Mouse (Mus musculus) midbrain, embryonic 13.5 days (tissue): ENCODE results near the gene Kcmf1. TPM values are rescaled to one million over a fixed set of nuclear protein-coding genes. Genes with fewer than 3 reads are reported as not detected.

Experiments used
- ATAC-seq: fragments of 200-750 bp; cut with Nextera tagmentation; 2 replicates; pipeline ENCODE4 v1.8.0; 2017; ENCODE audit warnings: mild to moderate bottlenecking, moderate TSS enrichment, moderate library complexity
- H3K27ac ChIP-seq: fragments of 300-500 bp; sonication (generic); 2 replicates; pipeline ENCODE4 v1.5.1; 2015; ENCODE audit warnings: inconsistent platforms, mild to moderate bottlenecking, moderate library complexity
- H3K27me3 ChIP-seq: fragments of 300-500 bp; sonication (generic); 2 replicates; pipeline ENCODE4 v1.6.1; 2015; ENCODE audit warnings: mild to moderate bottlenecking, inconsistent platforms
- H3K36me3 ChIP-seq: fragments of 300-500 bp; sonication (generic); 2 replicates; pipeline ENCODE4 v1.6.1; 2015; ENCODE audit warnings: mild to moderate bottlenecking, inconsistent platforms
- H3K4me1 ChIP-seq: fragments of 300-500 bp; sonication (generic); replicated peaks from 2 replicates; pipeline ENCODE4 v1.6.1; 2015; ENCODE audit warnings: inconsistent platforms
- H3K4me2 ChIP-seq: fragments of 300-500 bp; sonication (generic); replicated peaks from 2 replicates; pipeline ENCODE4 v1.6.1; 2015; ENCODE audit warnings: moderate library complexity, mild to moderate bottlenecking, inconsistent platforms
- H3K4me3 ChIP-seq: fragments of 300-500 bp; sonication (generic); replicated peaks from 2 replicates; pipeline ENCODE4 v1.5.1; 2015; ENCODE audit warnings: mild to moderate bottlenecking, inconsistent platforms
- H3K9ac ChIP-seq: fragments of 300-500 bp; sonication (generic); replicated peaks from 2 replicates; pipeline ENCODE4 v1.6.1; 2015; ENCODE audit warnings: mild to moderate bottlenecking, inconsistent platforms
- H3K9me3 ChIP-seq: fragments of 300-500 bp; sonication (generic); 2 replicates; pipeline ENCODE4 v1.6.1; 2016; ENCODE audit warnings: mild to moderate bottlenecking, inconsistent platforms
- WGBS: fragments of 180-500 bp; shearing (Covaris S2); methylation state at CpG from one replicate; pipeline ENCODE4 v1.1.7; 2015; 5-methylcytosine and 5-hydroxymethylcytosine counted together
- polyA plus RNA-seq: library from polyadenylated mRNA; unstranded; fragments of >200 nt; fragmentation: Nextera tagmentation; extraction: Ambion mirVana; gene quantifications from 2 replicates; pipeline ENCODE4 v1.2.1, GENCODE M21; 2015

Gene Kcmf1
- polyA plus RNA-seq, 1 experiment from 2014 or later: 26.1 TPM

DNA sequence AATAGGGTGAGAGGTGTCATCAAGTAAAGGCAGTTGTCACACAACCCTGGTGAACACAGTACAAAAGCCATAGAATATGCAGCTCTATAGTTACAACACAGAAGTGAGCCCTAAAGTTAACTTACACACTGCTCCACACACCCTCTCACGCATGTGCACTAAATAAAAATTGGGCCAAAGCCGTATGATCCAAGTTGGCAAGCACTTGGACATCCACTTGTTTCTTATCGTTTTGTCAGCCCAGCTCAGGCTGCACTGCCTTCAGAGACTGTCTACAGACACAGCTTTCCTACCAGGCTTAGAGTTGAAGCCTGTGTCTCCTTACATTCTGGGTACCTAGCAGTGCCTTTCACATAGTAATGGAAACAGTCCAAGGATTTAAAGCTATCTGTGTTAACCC, 4.8 kb downstream of the Kcmf1 start:
- WGBS: 89% methylated on average over 3 of the region's 3 CpGs
- Histone ChIP-seq H3K4me2 (no peak overlapping the region), H3K4me1 (peaks cover 18% of the 10 kb centered on the region), H3K27ac (no peak overlapping the region), H3K27me3 (no peaks in the 10 kb centered on the region), H3K9ac (no peak overlapping the region), H3K4me3 (no peak overlapping the region), H3K9me3 (no peaks in the 10 kb centered on the region), H3K36me3 (no peaks in the 10 kb centered on the region)
- no peak for ATAC-seq

DNA sequence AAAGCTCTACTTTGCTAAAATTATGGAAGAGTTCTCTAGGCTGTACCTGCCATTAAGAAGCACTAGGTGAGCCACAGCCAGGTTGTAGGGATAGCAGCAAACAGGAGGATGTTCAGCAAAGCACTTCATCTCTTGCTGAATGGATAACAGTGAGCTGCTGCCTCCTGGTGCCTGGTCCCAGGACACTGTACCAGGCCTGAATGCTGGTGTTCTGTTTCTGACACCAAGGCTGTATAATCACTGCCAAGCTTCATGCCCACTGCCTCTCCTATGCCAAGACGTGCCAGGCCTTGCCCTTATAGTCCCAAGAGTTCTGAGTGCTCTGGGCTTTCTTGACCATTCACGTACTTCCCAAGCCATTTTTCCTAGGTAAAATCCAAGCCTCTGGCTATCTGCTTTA, 8.5 kb downstream of the Kcmf1 start:
- Histone ChIP-seq H3K36me3 (0 out of 2 replicates have a peak, but pooled peaks cover 7% of the 10 kb centered on the region), H3K4me1 (no peaks in the 10 kb centered on the region), H3K9ac (no peak overlapping the region), H3K27ac (no peak overlapping the region), H3K9me3 (no peaks in the 10 kb centered on the region), H3K4me2 (no peak overlapping the region), H3K27me3 (no peaks in the 10 kb centered on the region), H3K4me3 (no peak overlapping the region)
- ATAC-seq: no peak
- 95% methylated on average over 2 of the region's 2 CpGs for WGBS

DNA sequence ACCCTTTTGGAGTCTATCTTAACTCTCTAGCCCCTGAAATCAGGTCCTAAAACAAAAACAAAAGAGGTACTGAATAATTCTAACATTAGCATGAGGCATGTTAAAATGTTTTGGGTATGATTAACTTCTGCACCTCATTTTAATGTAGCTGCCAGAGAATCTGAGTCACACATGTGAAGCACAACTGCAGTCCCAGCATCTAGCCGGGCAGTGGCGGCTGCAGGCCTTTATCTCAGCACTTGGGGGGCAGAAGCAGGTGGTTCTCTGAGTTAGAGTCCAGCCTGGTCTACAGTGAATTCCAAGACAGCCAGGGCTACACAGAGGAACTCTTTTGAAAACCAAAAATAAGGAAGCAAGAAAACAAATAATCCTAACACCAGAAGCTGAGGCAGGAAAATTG, 11.1 kb downstream of the Kcmf1 start:
- Histone ChIP-seq H3K4me1 (no peaks in the 10 kb centered on the region), H3K36me3 (0 out of 2 replicates have a peak, but pooled peaks cover 7% of the 10 kb centered on the region), H3K9ac (no peak overlapping the region), H3K27me3 (no peaks in the 10 kb centered on the region), H3K9me3 (no peaks in the 10 kb centered on the region), H3K4me2 (no peak overlapping the region), H3K27ac (no peak overlapping the region), H3K4me3 (no peak overlapping the region)
- 90% methylated on average over 2 of the region's 2 CpGs for WGBS
- ATAC-seq: no peak

DNA sequence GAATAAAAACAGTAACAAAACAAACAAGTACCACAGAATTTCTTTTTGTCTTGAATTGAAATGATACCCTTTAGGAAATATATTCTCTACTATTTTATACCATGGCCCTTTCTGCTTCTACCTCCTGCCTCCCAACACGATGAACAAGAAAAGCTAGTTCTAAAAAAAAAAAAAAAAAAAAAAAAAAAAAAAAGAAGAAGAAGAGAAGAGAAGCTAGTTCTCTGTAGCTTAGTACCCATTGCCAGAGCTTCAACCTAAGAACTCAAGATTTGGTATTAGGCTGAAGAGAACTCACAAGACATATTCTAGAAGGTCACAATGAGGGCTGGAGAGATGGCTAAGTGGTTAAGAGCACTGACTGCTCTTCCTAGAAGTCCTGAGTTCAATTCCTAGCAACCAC, 14.5 kb downstream of the Kcmf1 start:
- Histone ChIP-seq H3K36me3 (0 out of 2 replicates have a peak, but pooled peaks cover 7% of the 10 kb centered on the region), H3K9me3 (no peaks in the 10 kb centered on the region), H3K9ac (no peak overlapping the region), H3K27ac (no peak overlapping the region), H3K27me3 (no peaks in the 10 kb centered on the region), H3K4me2 (no peak overlapping the region), H3K4me1 (no peaks in the 10 kb centered on the region), H3K4me3 (no peak overlapping the region)
- WGBS: 92% methylated on average over 1 of the region's 1 CpGs
- no peak for ATAC-seq

DNA sequence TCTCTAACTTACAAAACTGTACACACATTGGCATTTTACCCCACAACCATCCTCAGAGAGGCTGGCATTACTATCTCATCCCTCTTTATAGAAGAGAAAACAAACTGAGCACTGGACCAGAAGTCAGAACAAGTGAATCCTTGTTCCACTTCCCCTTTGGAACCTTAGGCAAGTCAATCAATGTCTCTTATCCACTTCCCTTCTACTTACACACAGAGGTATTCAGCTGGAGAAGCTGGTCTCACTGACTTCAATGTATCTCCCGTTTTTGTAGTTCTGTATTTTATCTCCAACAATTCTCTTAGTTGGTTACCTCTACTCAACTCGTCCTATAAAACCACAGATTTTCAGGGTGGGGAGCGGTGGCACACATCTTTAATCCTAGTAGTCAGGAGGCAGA, 15.0 kb downstream of the Kcmf1 start:
- H3K36me3 ChIP-seq: 0 out of 2 replicates have a peak, but pooled peaks cover 7% of the 10 kb centered on the region
- WGBS: 90% methylated on average over 3 of the region's 3 CpGs
- H3K27ac ChIP-seq: no peak overlapping the region
- H3K4me1 ChIP-seq: no peaks in the 10 kb centered on the region
- no peak overlapping the region for H3K4me3 ChIP-seq
- ATAC-seq: no peak
- H3K9ac ChIP-seq: no peak overlapping the region
- H3K4me2 ChIP-seq: no peak overlapping the region
- no peaks in the 10 kb centered on the region for H3K9me3 ChIP-seq
- H3K27me3 ChIP-seq: no peaks in the 10 kb centered on the region

DNA sequence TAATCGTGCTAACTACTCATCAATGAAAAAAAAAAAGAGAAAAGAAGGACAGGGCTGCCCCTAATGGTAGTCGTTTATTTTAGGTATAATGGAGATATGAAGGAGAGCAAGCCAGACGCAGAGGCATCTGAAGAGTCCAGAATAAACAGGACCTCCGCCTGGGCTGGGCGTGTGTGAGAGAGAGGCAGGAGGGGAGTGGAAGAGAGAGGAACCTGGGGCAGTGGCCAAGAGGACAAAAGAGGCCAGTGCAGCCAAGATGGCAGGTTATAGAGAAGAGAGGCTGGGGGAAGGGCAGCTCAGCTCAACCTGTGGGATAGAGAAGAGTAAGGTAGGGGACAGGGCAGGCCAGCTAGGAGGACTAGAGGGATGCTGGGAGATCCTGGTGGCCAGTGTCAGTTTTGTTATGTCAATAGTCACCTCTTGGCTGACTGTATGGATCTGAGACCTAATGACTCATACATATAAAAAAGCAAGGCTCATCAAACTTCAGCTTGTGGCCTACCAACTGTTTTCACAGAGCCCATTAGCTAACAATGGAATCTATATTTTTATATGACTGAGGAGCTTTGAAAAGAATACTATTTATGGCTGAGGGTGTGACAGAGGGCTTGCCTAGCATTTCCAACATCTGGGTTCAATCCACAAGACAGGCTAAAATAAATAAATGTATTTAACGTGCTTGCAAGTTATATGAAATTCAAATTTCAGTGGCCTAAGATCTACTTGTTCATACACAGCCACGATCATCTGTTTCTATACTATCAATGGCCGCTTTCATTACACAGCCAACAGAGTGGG, 16.9 kb downstream of the Kcmf1 start:
- Histone ChIP-seq H3K4me3 (no peak overlapping the region), H3K27ac (no peak overlapping the region), H3K4me2 (no peak overlapping the region), H3K4me1 (no peaks in the 10 kb centered on the region), H3K27me3 (no peaks in the 10 kb centered on the region), H3K36me3 (no peaks in the 10 kb centered on the region), H3K9ac (no peak overlapping the region), H3K9me3 (no peaks in the 10 kb centered on the region)
- WGBS: 92% methylated on average over 8 of the region's 8 CpGs
- no peak for ATAC-seq

DNA sequence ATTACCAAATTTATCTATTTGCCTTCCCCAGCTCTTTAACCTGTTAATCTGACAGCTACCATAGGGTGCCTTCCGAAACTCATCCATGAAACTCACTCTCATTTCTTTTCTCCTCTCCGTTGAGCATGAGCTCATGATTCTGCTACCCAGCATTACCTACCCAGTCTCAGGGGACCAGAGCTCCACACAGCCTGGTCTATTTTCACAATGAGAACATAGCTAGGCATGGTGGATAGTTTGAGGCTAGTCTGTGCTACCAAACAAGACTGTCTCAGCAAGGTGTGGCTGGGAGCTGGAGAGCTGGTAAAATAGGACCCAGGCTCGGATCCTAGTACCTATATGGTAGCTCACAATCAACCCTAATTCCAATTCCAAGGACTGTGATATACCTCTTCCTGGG, 17.6 kb downstream of the Kcmf1 start:
- WGBS: 97% methylated on average over 3 of the region's 3 CpGs
- Histone ChIP-seq H3K4me1 (no peaks in the 10 kb centered on the region), H3K4me2 (no peak overlapping the region), H3K9me3 (no peaks in the 10 kb centered on the region), H3K36me3 (no peaks in the 10 kb centered on the region), H3K27me3 (no peaks in the 10 kb centered on the region), H3K4me3 (no peak overlapping the region), H3K27ac (no peak overlapping the region), H3K9ac (no peak overlapping the region)
- ATAC-seq: no peak

DNA sequence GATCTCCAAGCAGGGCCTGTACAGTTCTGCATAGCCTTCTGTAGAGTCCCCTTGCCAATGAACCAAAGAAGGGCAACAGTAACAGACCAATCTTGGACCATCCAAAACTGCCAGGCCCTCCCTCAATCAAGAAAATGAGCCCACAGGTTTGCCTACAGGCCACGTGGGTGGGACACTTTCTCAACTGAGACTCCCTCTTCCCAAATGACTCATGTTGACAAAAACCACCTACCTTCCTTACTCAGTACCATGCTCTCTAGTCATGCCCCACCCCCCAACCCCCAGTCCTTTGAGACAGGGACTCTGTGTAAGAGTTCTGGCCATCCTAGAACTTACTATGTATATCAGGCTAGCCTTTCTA, 18.2 kb downstream of the Kcmf1 start:
- no peaks in the 10 kb centered on the region for H3K27me3 ChIP-seq
- H3K9ac ChIP-seq: no peak overlapping the region

DNA sequence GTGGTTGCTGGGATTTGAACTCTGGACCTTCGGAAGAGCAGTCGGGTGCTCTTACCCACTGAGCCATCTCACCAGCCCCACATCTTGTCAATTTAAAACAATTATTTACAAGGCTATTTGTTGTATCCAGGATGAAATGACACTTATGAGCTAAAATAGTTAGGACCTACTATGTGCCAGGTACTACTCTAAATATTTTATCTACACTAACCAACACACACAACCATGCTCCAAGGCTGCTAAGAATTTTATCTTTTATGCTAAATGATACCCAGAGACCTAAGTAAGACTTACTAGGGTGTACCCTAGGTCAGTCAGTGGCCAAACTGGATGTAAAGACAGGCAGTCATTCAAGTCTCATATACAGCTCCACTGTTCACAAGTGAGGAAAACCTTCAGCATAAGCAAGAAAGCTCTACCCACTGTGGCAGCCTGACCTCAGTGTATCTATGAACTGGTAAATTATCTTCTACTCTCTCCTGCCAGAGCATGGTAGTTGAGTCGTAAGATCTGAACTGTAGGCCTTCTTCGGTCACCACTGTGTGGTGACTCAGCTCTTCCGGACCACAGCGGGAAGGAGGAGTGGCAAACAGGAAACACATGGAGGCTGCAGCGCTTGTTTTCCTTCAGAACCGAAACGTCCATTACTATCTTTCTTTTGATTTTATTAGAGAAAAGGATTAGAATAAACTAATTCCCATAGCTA, 18.7 kb downstream of the Kcmf1 start:
- 94% methylated on average over 9 of the region's 9 CpGs for WGBS
- H3K27me3 ChIP-seq: no peaks in the 10 kb centered on the region
- H3K36me3 ChIP-seq: no peaks in the 10 kb centered on the region
- no peaks in the 10 kb centered on the region for H3K4me1 ChIP-seq
- no peaks in the 10 kb centered on the region for H3K9me3 ChIP-seq
- no peak overlapping the region for H3K9ac ChIP-seq
- no peak for ATAC-seq
- no peak overlapping the region for H3K4me3 ChIP-seq
- H3K27ac ChIP-seq: no peak overlapping the region
- H3K4me2 ChIP-seq: no peak overlapping the region

More for the DNA sequence above, 18.2 kb downstream of the Kcmf1 start:
- Histone ChIP-seq H3K4me3 (no peak overlapping the region), H3K27ac (no peak overlapping the region), H3K36me3 (no peaks in the 10 kb centered on the region), H3K9me3 (no peaks in the 10 kb centered on the region), H3K4me1 (no peaks in the 10 kb centered on the region), H3K4me2 (no peak overlapping the region)
- no peak for ATAC-seq
- 80% methylated on average over 1 of the region's 1 CpGs for WGBS

DNA sequence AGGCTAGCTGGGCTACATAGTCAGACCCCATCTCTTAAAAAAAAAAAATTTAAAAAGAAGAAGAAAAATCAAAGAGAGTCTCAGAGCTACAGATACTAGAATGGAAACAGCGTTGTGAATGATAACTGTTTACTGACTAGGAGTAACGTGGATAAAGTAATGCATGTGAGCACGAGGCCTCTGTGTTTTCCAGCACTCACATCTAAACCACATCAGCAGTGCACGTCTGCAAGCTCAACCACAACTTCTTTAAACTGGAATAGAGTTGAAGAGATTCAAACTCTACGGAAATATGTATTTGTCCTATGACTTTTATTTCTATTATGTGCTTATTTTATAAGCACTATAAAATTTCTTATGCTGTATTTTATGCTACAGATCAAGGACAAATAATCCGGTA, 23.1 kb downstream of the Kcmf1 start:
- 96% methylated on average over 6 of the region's 6 CpGs for WGBS
- Histone ChIP-seq H3K27ac (no peak overlapping the region), H3K9ac (no peak overlapping the region), H3K4me3 (no peak overlapping the region), H3K36me3 (no peaks in the 10 kb centered on the region), H3K4me2 (no peak overlapping the region), H3K9me3 (no peaks in the 10 kb centered on the region), H3K4me1 (0 out of 2 replicates have a peak, but pooled peaks cover under 1% of the 10 kb centered on the region), H3K27me3 (no peaks in the 10 kb centered on the region)
- ATAC-seq: no peak

DNA sequence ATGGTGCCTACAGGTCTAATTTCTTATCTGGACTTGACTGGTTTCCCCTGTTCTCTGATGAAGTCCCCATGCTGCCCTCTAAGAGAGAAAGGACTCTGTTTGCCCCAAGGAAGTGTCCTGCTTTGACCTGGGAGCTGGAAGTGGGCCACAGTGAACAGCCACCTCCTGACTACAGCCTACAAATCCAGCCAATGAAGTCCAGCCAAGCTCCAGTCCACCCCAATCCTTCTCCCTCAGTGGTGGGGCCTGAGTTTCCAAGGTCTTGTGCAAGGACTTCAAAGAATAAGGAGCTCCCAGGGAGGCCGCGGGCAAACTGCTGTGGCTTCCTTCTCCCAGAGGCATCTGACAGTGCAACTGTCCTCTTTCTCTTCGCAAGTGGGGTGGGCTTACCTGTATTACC, 26.4 kb downstream of the Kcmf1 start:
- no peak for ATAC-seq
- no peaks in the 10 kb centered on the region for H3K9me3 ChIP-seq
- no peak overlapping the region for H3K4me3 ChIP-seq
- no peak overlapping the region for H3K9ac ChIP-seq
- WGBS: 93% methylated on average over 3 of the region's 3 CpGs
- peaks cover 17% of the 10 kb centered on the region for H3K4me1 ChIP-seq
- no peak overlapping the region for H3K4me2 ChIP-seq
- H3K27ac ChIP-seq: no peak overlapping the region
- no peaks in the 10 kb centered on the region for H3K27me3 ChIP-seq
- no peaks in the 10 kb centered on the region for H3K36me3 ChIP-seq

DNA sequence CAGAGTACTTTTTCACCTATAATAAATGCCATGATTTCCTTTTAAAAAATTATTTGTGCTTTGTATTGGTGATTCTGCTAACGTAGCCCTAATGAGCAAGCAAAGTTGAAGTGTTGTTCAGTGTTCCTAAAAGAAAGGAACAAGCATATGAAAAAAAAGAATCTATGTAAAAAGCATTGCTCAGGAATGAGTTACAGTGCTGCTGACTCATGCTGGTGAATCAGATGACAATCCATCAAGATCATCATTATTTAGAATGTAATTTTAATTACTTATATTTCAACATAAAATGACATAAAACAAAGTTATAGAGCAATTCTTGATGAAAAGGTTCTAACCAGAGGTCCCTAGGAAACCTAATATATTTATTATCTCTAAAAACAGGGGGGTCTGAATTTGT, 27.5 kb downstream of the Kcmf1 start:
- no peak overlapping the region for H3K27ac ChIP-seq
- H3K27me3 ChIP-seq: no peaks in the 10 kb centered on the region
- H3K9me3 ChIP-seq: no peaks in the 10 kb centered on the region
- peaks cover 17% of the 10 kb centered on the region for H3K4me1 ChIP-seq
- no peak overlapping the region for H3K9ac ChIP-seq
- H3K36me3 ChIP-seq: no peaks in the 10 kb centered on the region
- ATAC-seq: no peak
- 89% methylated on average over 1 of the region's 1 CpGs for WGBS
- no peak overlapping the region for H3K4me3 ChIP-seq
- no peak overlapping the region for H3K4me2 ChIP-seq
